Mouse (Mus musculus): ENCODE results near the gene Pdgfa. TPM values are rescaled to one million over a fixed set of nuclear protein-coding genes. Genes with fewer than 3 reads are reported as not detected.
A peak's percentile ranks its signal among the peaks of the same experiment; 100 is the strongest.

Gene Pdgfa
- polyA plus RNA-seq, 1 experiment from 2014 or later: 13.4 TPM

- Histone ChIP-seq H3K27ac (no peak overlapping the region), H3K27me3 (no peaks in the 10 kb centered on the region), H3K9ac (no peak overlapping the region), H3K36me3 (no peaks in the 10 kb centered on the region), H3K9me3 (replicated peaks) (no peaks in the 10 kb centered on the region), H3K4me2 (replicated peaks) (peak overlapping the region; percentile 22; the same call in 1 of the 2 replicates), H3K4me1 (peaks cover 23% of the 10 kb centered on the region), H3K4me3 (no peak overlapping the region)
- no peak for ATAC-seq (ENCODE audit: low FRiP score)
- 65% methylated on average over 5 of the region's 5 CpGs for WGBS
These were observed 49.7 kb downstream of the Pdgfa start for GRCm38 (mm10) chr5:138947487-138947886.

- no peak overlapping the region for H3K27ac ChIP-seq
These were observed 50.2 kb downstream of the Pdgfa start for GRCm38 (mm10) chr5:138946931-138947330.

GRCm38 (mm10) chr5:138945011-138945410 is 52.2 kb downstream of the Pdgfa start:
- no peak overlapping the region for H3K9ac ChIP-seq
- no peak for ATAC-seq (ENCODE audit: low FRiP score)
- no peaks in the 10 kb centered on the region for H3K9me3 ChIP-seq (replicated peaks)
- H3K27me3 ChIP-seq: no peaks in the 10 kb centered on the region
- H3K36me3 ChIP-seq: no peaks in the 10 kb centered on the region
- no peak overlapping the region for H3K4me3 ChIP-seq
- no peak overlapping the region for H3K27ac ChIP-seq
- WGBS: 86% methylated on average over 3 of the region's 3 CpGs
- H3K4me1 ChIP-seq: peaks cover 23% of the 10 kb centered on the region
- no peak overlapping the region for H3K4me2 ChIP-seq (replicated peaks)

More at GRCm38 (mm10) chr5:138946931-138947330, 50.2 kb downstream of the Pdgfa start:
- 71% methylated on average over 5 of the region's 5 CpGs for WGBS
- H3K9ac ChIP-seq: no peak overlapping the region
- H3K4me3 ChIP-seq: no peak overlapping the region
- peaks cover 23% of the 10 kb centered on the region for H3K4me1 ChIP-seq
- H3K4me2 ChIP-seq (replicated peaks): no peak overlapping the region
- no peaks in the 10 kb centered on the region for H3K27me3 ChIP-seq
- H3K9me3 ChIP-seq (replicated peaks): no peaks in the 10 kb centered on the region
- no peaks in the 10 kb centered on the region for H3K36me3 ChIP-seq
- ATAC-seq (ENCODE audit: low FRiP score): no peak

GRCm38 (mm10) chr5:138944551-138944950 is 52.6 kb downstream of the Pdgfa start:
- H3K27ac ChIP-seq: no peak overlapping the region
- H3K36me3 ChIP-seq: no peaks in the 10 kb centered on the region
- H3K4me2 ChIP-seq (replicated peaks): no peak overlapping the region
- no peak overlapping the region for H3K4me3 ChIP-seq
- H3K9me3 ChIP-seq (replicated peaks): no peaks in the 10 kb centered on the region
- H3K27me3 ChIP-seq: no peaks in the 10 kb centered on the region
- ATAC-seq (ENCODE audit: low FRiP score): no peak
- H3K9ac ChIP-seq: no peak overlapping the region
- H3K4me1 ChIP-seq: peaks cover 23% of the 10 kb centered on the region
- WGBS: 83% methylated on average over 7 of the region's 7 CpGs

GRCm38 (mm10) chr5:138941842-138942241 is 55.3 kb downstream of the Pdgfa start:
- Histone ChIP-seq H3K4me2 (replicated peaks) (no peak overlapping the region), H3K27me3 (no peaks in the 10 kb centered on the region), H3K9ac (no peak overlapping the region), H3K36me3 (no peaks in the 10 kb centered on the region), H3K9me3 (replicated peaks) (no peaks in the 10 kb centered on the region), H3K27ac (no peak overlapping the region), H3K4me3 (no peak overlapping the region), H3K4me1 (peaks cover 3% of the 10 kb centered on the region; the same call in 1 of the 2 replicates)
- WGBS: 82% methylated on average over 8 of the region's 8 CpGs
- no peak for ATAC-seq (ENCODE audit: low FRiP score)

GRCm38 (mm10) chr5:138940576-138940975 is 56.6 kb downstream of the Pdgfa start:
- no peaks in the 10 kb centered on the region for H3K4me1 ChIP-seq
- H3K9me3 ChIP-seq (replicated peaks): no peaks in the 10 kb centered on the region
- ATAC-seq (ENCODE audit: low FRiP score): no peak
- WGBS: 92% methylated on average over 4 of the region's 4 CpGs
- H3K9ac ChIP-seq: no peak overlapping the region
- H3K27ac ChIP-seq: no peak overlapping the region
- no peaks in the 10 kb centered on the region for H3K36me3 ChIP-seq
- H3K4me3 ChIP-seq: no peak overlapping the region
- no peak overlapping the region for H3K4me2 ChIP-seq (replicated peaks)
- no peaks in the 10 kb centered on the region; the same call in 1 of the 2 replicates for H3K27me3 ChIP-seq

GRCm38 (mm10) chr5:138938572-138939163 is 58.5 kb downstream of the Pdgfa start:
- Histone ChIP-seq H3K4me3 (no peak overlapping the region), H3K4me1 (peaks cover 9% of the 10 kb centered on the region), H3K4me2 (replicated peaks) (no peak overlapping the region), H3K9ac (no peak overlapping the region), H3K36me3 (no peaks in the 10 kb centered on the region), H3K27me3 (no peaks in the 10 kb centered on the region; the same call in 1 of the 2 replicates), H3K9me3 (replicated peaks) (no peaks in the 10 kb centered on the region), H3K27ac (no peak overlapping the region)
- 69% methylated on average over 3 of the region's 3 CpGs for WGBS
- ATAC-seq (ENCODE audit: low FRiP score): no peak

GRCm38 (mm10) chr5:138936399-138937089 is 60.6 kb downstream of the Pdgfa start:
- Histone ChIP-seq H3K36me3 (no peaks in the 10 kb centered on the region), H3K9ac (no peak overlapping the region), H3K4me3 (no peak overlapping the region), H3K9me3 (replicated peaks) (no peaks in the 10 kb centered on the region), H3K27me3 (peaks cover 9% of the 10 kb centered on the region; the same call in 1 of the 2 replicates), H3K4me2 (replicated peaks) (no peak overlapping the region), H3K27ac (no peak overlapping the region), H3K4me1 (peaks cover 25% of the 10 kb centered on the region)
- WGBS: 86% methylated on average over 8 of the region's 8 CpGs
- no peak for ATAC-seq (ENCODE audit: low FRiP score)

- peak; percentile 75 for ATAC-seq (ENCODE audit: low FRiP score)
- no peak overlapping the region for H3K4me2 ChIP-seq (replicated peaks)
- 14% methylated on average over 6 of the region's 6 CpGs for WGBS
- H3K27ac ChIP-seq: peak overlapping the region; percentile 31
- H3K4me1 ChIP-seq: peaks cover 37% of the 10 kb centered on the region
- H3K27me3 ChIP-seq: peaks cover 10% of the 10 kb centered on the region; the same call in 1 of the 2 replicates
- H3K36me3 ChIP-seq: no peaks in the 10 kb centered on the region
- H3K4me3 ChIP-seq: no peak overlapping the region
- peak overlapping the region; percentile 3; the same call in 1 of the 2 replicates for H3K9ac ChIP-seq
- H3K9me3 ChIP-seq (replicated peaks): no peaks in the 10 kb centered on the region
These were observed 62.6 kb downstream of the Pdgfa start for GRCm38 (mm10) chr5:138934540-138934939.

- H3K36me3 ChIP-seq: no peaks in the 10 kb centered on the region
- H3K27me3 ChIP-seq: peaks cover 10% of the 10 kb centered on the region; the same call in 1 of the 2 replicates
- ATAC-seq (ENCODE audit: low FRiP score): 0 out of 2 replicates have a peak, but pooled peaks have one; percentile 6
- H3K4me2 ChIP-seq (replicated peaks): peak overlapping the region; percentile 20; the same call in 1 of the 2 replicates
- no peak overlapping the region for H3K4me3 ChIP-seq
- no peak overlapping the region for H3K9ac ChIP-seq
- H3K9me3 ChIP-seq (replicated peaks): no peaks in the 10 kb centered on the region
- H3K27ac ChIP-seq: no peak overlapping the region
- H3K4me1 ChIP-seq: peaks cover 37% of the 10 kb centered on the region
- 12% methylated on average over 18 of the region's 18 CpGs for WGBS
These were observed 64.4 kb downstream of the Pdgfa start for GRCm38 (mm10) chr5:138932460-138933432.

- no peak overlapping the region for H3K9ac ChIP-seq
- peak overlapping the region; percentile 20; the same call in 1 of the 2 replicates for H3K4me2 ChIP-seq (replicated peaks)
- H3K9me3 ChIP-seq (replicated peaks): no peaks in the 10 kb centered on the region
- peaks cover 37% of the 10 kb centered on the region for H3K4me1 ChIP-seq
- ATAC-seq (ENCODE audit: low FRiP score): no peak
- H3K4me3 ChIP-seq: no peak overlapping the region
- WGBS: 4% methylated on average over 13 of the region's 13 CpGs
- H3K27me3 ChIP-seq: peaks cover 10% of the 10 kb centered on the region; the same call in 1 of the 2 replicates
- H3K27ac ChIP-seq: no peak overlapping the region
- H3K36me3 ChIP-seq: no peaks in the 10 kb centered on the region
These were observed 65.3 kb downstream of the Pdgfa start for GRCm38 (mm10) chr5:138931836-138932235.
